Mouse (Mus musculus): ENCODE data around the gene Ugdh. TPM values are rescaled to one million over a fixed set of nuclear protein-coding genes. Genes with fewer than 3 reads are reported as not detected.

Ugdh gene
- polyA plus RNA-seq, 2 experiments from 2014 or later, result 11.0 to 14.7 TPM

DNA sequence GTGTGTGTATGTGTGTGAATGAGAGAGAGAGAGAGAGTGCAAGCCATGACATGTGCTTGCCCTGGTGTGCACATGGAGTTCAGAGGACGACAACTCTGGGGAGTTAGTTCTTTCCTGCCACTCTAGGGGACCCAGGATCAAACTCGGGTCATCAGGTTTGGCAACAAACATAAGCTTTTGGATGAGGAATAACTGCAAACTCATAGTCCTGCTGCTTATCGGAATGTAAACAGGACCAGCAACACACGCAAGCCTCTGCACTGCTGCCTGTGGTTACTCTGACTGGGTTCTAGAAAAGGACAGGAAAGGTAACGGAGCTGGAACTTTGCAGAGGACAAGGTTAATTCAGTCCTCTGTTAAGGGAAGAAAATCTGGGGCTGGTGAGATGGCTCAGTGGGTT lies 10.5 kb downstream of the Ugdh start:
- ATAC-seq, result no peak

DNA sequence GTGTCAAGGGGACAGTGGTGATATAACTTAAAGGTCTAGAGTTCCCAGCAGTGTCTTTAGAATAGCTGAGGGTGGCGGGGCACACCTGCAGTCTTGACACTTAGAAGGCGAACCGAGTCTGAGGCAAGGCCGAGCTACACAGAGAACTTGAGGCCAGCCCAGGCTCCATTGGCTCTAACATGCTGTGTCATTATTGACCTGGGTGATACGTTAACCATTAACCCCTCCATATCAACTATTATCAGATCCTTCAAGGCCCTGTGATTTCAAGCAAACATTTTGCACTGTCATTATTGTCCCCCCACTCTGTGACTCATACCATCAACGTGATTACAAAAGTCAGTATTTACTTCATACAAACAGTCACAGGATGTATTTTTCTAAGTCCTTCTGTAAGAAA lies 11.5 kb downstream of the Ugdh start:
- no peak for ATAC-seq

DNA sequence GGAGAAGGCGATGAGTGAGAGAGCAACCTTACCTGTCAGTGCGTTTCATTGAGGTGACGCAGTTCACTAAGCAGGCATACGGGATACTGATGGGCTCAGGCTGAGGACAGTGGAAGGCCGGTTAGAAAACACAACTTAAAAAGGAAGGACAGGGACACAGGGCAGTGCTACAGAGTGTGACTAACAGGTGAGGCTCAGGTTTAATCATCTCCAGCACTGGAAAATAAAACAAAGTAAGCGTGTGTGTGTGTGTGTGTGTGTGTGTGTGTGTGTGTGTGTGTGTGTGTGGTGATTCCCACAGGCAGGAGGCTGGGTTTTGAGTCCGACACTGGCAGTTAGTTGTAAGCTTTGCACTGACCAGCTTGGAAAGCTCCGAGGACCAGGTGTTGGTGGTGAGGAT lies 12.9 kb downstream of the Ugdh start:
- ATAC-seq, result no peak

- ATAC-seq, result no peak
These were observed 14.9 kb downstream of the Ugdh start for GRCm38 (mm10) chr5:65420822-65421221.

DNA sequence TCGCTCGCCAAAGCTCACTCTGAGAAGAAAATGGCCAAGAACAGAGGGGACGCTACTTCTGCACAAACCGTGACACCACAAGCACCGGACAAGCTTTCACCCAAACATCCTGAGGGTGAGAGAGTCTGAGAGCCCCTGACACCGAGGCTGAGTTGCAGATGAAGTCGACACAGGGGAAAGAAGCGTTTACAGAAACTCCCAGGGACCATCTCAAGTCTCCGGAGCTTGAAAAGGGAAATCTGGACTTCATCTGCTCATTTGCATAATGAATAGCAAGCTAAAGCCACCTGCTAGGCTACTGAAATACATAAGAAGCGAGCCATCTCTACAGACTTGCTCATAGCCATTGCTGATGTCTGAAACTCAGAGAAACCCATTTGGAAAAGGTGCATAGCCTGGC lies 16.6 kb downstream of the Ugdh start:
- ATAC-seq, result no peak

- no peak for ATAC-seq
These were observed 19.9 kb downstream of the Ugdh start for GRCm38 (mm10) chr5:65415653-65416458.

DNA sequence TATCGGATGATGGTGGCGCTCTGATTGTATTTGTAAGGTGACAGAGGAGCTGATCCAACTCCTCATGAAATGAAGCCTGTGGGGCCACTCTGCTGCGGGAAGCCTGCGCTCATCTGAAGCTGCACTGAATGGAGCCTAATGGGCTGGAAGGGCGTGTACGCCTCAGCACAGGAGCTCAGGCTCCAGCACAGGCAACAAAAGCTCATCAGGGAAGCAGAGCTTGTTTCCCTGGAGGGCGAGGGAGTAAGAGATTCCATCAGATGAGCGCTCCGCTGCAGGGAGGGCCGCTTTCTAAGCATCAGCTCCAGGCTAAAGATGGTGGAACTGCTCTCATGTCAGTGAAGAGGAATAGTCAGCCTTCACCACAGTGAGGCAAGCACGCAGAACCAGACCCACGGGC lies 27.8 kb downstream of the Ugdh start:
- ATAC-seq, result no peak

DNA sequence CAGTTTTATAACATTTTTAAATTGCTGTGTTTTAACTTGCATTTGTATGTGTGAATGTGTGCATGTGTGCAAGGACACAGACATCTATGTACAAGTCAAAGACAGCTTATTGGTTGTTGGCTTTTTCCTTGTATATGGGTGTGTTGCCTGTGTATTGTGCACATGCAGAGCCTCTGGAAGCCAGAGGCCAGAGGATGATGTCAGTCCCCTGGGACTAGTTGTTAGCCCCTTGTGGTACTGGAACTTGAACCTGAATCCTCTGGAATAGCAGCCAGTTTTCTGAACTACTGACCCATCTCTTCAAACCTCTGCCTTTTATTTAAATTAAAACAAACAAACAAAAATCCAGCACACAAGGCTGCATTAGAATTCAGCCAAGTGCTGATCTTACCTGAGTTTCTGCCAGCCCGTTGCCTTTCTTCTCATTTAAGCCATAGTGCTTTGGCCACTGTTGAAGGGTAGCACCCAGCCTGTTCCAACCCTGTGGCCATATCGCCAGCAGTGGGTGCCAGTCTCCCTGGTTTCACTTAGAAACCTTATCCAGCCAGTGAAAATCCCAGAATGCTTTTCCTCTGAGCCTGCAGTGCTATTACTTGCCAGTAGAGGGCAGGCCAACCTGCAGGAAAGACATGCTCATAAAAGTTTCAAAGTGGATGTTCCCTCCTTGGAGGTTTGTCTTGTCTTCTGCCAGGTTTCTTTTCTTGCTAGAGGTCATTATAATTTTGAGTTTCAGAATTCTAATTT lies 34.3 kb downstream of the Ugdh start:
- ATAC-seq, result peak; percentile 63

DNA sequence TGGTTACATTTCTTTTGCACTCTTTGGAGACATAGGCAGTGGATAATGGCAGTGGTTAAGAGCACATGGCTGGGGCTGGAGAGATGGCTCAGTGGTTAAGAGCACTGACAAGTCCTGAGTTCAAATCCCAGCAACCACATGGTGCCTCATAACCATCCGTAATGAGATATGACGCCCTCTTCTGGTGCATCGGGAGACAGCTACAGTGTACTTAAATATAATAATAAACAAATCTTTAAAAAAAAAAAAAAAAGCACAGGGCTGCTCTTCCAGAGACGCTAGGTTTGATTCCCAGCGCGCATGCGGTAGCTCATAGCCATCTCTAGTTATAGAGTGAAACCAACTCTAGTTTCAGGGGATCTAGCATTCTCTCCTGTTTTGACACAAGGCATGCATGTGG lies 41.3 kb downstream of the Ugdh start:
- no peak for ATAC-seq

DNA sequence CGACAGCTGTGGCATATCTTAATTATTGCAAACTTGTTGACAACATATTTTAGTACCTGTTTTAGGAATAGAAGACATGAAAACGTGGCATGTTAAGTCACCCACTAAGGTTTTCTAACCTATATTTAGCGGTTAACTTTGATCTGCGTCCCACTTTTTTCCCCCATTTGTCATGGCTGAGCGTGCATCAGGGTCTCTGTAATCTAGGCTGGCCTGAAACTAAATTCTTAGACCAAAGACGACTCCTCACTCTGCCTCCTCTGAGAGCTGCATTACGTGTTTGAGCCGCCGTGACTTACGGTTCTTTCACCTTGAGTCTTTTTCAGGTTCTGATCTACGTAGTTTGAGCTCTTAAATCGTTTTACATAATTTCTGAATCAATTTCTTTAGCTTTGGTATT lies 44.0 kb downstream of the Ugdh start:
- ATAC-seq, result peak; percentile 10

DNA sequence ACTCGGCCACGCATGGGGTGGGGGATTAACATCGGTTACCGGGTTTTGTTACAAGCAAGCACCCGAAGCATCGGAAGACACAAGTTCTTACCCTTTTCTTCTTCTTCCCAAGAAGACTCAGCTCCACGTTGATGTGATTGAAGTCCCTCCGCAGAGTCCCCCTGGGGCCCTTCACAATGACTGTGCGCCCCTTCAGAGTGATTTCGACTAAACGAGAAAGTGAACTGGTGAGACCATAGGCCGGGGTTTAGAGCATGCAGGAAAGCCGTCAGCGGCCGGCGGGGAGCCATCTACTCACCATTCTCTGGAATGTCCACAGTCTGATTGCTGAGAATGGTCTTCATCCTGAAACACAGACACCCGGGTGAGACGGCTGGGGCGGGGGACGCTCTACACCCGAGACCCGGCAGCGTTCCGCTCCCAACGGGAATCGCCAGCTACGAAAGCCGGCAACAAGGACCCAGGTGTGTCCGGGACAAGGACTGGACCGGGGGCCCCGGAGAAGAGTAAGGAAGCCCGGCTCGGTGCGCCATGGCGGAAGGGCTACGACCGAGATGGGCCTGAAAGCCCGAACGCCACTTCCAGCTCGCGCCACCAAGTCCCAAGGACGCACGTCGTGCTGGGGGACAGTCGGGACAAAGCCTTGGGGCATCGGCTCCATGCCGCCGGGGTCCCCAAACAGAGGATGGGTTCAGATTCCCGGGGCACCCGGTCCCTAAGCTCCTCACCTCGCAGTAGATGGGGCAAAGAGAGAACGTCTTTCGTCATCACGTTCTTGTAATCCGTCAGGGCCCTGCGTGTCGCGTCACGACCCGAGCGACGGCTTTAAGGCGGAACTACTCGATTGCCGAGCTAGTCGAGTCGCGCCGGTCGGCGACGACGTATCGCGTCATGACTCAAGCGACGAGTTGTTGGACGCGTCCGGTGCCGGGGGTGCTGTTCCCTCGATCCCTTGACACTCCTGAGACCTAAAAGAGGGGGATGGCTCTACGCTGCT lies 44.8 kb downstream of the Ugdh start, which contains the start of the genes Rpl9 and Lias:
Rpl9 (minus strand) TSS at position 797 of the 997 bp plus-strand sequence.
Lias (plus strand) TSS at position 850 of the 997 bp plus-strand sequence.
- peak; percentile 96 for ATAC-seq

- ATAC-seq, result no peak
These were observed 48.5 kb downstream of the Ugdh start for GRCm38 (mm10) chr5:65387008-65387867.

GRCm38 (mm10) chr5:65385704-65386103 lies 50.0 kb downstream of the Ugdh start:
- ATAC-seq, result no peak

- ATAC-seq, result no peak
These were observed 61.0 kb downstream of the Ugdh start for GRCm38 (mm10) chr5:65374746-65375145.

GRCm38 (mm10) chr5:65371551-65371950 lies 64.2 kb downstream of the Ugdh start:
- no peak for ATAC-seq

DNA sequence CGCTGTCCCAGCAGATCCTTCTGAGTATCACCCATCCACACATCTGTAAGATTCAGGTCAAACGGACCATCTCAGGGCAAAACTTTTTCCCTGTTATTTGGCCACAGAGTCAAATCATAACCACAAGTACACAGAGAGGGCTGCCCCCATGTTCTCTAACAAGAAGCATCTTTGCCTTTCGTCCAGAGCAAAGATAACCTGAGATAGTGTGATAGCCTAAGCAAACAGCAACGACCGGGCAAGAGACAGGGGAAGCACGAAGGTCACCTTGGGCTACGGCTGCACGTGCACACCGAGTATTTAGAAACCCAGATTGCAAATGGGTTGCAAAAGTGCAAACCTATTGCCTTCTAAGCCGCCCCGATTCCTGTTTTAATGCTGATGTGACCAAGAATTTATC lies 67.9 kb downstream of the Ugdh start:
- ATAC-seq, result no peak

Other genes with a start within 250 kb of the Ugdh start
- gene Wdr19, start 236.3 kb downstream of the Ugdh start, polyA plus RNA-seq (2017; shearing (Covaris generic)), result 1 to 10 TPM; 2.5 to 3.2 TPM
- gene Rfc1, start 100.3 kb downstream of the Ugdh start, polyA plus RNA-seq (2017; shearing (Covaris generic)), result 10 to 100 TPM; 66.0 to 68.8 TPM
- not detected for gene Klb, start 87.6 kb downstream of the Ugdh start, polyA plus RNA-seq (2017; shearing (Covaris generic))
- 1,000 to 10,000 TPM; 2,260 to 2,984 TPM for gene Rpl9, start 44.5 kb downstream of the Ugdh start, polyA plus RNA-seq (2017; shearing (Covaris generic))
- gene Lias, start 44.5 kb downstream of the Ugdh start, polyA plus RNA-seq (2017; shearing (Covaris generic)), result 10 to 100 TPM; 38.7 to 39.1 TPM
- not detected for gene Gm43552, start 56.9 kb upstream of the Ugdh start, polyA plus RNA-seq (2017; shearing (Covaris generic))
- gene Smim14, start 101.2 kb upstream of the Ugdh start, polyA plus RNA-seq (2017; shearing (Covaris generic)), result 100 to 1,000 TPM; 137 to 154 TPM
- gene Ube2k, start 101.3 kb upstream of the Ugdh start, polyA plus RNA-seq (2017; shearing (Covaris generic)), result 100 to 1,000 TPM; 107 to 115 TPM